Mouse (Mus musculus): ENCODE data around the gene Ctcfl.

Gene Ctcfl

GRCm38 (mm10) chr2:173048041-173048745, 71.1 kb downstream of the Ctcfl start:
- DNase-seq (ENCODE audit: extremely low read depth, low read depth) = no peak

GRCm38 (mm10) chr2:173047471-173047870, 71.9 kb downstream of the Ctcfl start:
- no peak for DNase-seq (ENCODE audit: extremely low read depth, low read depth)

GRCm38 (mm10) chr2:173046582-173047297, 72.6 kb downstream of the Ctcfl start:
- DNase-seq (ENCODE audit: extremely low read depth, low read depth) = peak; percentile 64

GRCm38 (mm10) chr2:173044198-173044970, 74.9 kb downstream of the Ctcfl start:
- no peak for DNase-seq (ENCODE audit: extremely low read depth, low read depth)

All from MEL-GATA-1-ER (cell line).